Mouse (Mus musculus) left cerebral cortex, adult 8-10 months (tissue): ENCODE data around the gene Fat1. TPM values are rescaled to one million over a fixed set of nuclear protein-coding genes. Genes with fewer than 3 reads are reported as not detected.
A peak's percentile ranks its signal among the peaks of the same experiment; 100 is the strongest.

Source experiments
- DNase-seq, 2 experiments: peaks; one replicate each; pipeline ENCODE4 v3.0.0; 2022; ENCODE audit warnings: low spot score in 2 of 2
- total RNA-seq, 4 experiments: library from RNA; stranded (reverse); gene quantifications; 2 replicates each; pipeline ENCODE4 v1.2.4; 2022

Gene Fat1
- total RNA-seq, 4 experiments from 2014 or later = 27.9 to 40.8 (median 32.8) TPM

DNA sequence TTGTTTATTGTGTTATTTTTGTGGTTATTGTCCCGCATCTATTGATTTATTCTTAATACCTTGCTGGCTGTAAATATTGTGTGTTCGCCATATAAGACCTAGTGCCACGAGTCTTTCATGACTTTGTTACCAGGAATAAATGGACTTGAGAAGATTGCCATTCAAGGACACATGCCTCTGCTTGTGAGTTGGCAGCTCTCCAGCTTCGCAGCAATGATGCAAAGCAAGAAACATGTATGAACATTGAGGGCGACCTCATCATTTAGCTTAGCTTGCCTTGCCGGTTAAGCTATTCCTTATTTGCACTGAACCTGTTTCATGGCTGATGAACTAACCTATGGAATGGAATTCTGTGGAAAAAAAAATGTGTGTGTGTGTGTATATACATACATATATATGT lies 26.2 kb downstream of the Fat1 start:
- no peak for DNase-seq

- DNase-seq = no peak
Measured at GRCm38 (mm10) chr8:44962572-44963231, 27.5 kb downstream of the Fat1 start.

- no peak for DNase-seq
Measured at GRCm38 (mm10) chr8:44967521-44968039, 32.3 kb downstream of the Fat1 start.

- DNase-seq = no peak
Measured at GRCm38 (mm10) chr8:44970093-44970492, 34.8 kb downstream of the Fat1 start.

- DNase-seq = no peak
Measured at GRCm38 (mm10) chr8:44971346-44971745, 36.1 kb downstream of the Fat1 start.

- DNase-seq = no peak
Measured at GRCm38 (mm10) chr8:44971964-44972363, 36.7 kb downstream of the Fat1 start.

- no peak for DNase-seq
Measured at GRCm38 (mm10) chr8:44975113-44975512, 39.9 kb downstream of the Fat1 start.

- no peak for DNase-seq
Measured at GRCm38 (mm10) chr8:44975654-44976053, 40.4 kb downstream of the Fat1 start.

DNA sequence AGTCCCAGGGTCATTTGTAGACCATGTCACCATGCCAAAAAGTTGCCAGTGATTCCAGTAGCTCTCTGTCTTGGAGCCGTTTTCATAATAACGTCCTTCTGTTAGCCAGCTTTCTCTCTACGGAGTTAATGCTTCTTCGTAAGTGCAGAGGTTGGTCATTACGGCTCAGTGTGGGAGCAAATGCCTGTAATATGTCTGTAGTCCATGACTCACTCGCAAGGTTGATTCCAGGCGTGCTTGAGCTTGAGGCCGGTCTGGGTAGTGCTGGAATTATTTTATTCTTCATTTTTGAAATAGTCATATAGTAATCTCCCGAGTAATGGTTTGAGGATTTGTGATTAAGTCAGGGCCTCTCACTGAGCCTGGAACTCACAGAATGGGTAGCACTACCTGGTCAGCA lies 43.4 kb downstream of the Fat1 start:
- DNase-seq = no peak

DNA sequence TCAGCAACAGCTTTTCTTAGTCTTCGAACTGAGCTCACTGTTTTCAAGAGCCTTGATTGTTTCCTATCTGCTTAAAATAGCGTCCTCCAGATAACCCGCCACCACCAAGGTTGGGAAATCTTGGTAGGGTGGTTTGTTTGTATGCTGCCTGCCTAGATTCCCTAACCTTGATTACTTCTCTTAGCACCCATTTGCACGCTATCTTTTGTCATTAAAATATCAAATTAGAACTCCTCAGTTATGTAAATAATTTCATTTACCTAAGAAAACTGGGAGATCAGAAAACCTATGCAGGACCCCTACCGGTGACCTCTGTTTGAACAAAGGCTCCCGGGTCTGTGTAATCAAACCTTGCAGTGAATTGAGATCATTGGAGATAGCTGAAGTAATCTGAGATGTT lies 44.0 kb downstream of the Fat1 start:
- no peak for DNase-seq

DNA sequence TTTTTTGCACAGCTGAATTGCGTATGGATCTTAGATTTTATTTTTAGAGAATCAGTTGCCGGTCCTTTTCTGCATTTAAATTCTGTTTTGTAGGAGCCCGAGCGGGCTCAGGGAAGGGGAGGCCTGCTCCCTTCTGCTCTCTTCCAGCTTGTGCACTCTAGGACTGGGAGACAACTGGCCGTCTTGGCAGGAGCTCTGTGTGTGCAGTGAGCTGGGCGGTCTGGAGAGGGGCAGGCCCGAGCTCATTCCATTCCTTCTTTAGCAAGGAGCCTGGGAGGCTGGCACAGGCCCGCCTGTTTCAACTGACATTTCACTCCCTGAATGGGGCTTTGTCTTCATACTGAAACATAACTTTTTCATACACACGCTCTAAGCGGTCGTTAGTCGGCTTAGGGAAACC lies 44.8 kb downstream of the Fat1 start:
- peak in 1 of 2 experiments; percentile 44 for DNase-seq

DNA sequence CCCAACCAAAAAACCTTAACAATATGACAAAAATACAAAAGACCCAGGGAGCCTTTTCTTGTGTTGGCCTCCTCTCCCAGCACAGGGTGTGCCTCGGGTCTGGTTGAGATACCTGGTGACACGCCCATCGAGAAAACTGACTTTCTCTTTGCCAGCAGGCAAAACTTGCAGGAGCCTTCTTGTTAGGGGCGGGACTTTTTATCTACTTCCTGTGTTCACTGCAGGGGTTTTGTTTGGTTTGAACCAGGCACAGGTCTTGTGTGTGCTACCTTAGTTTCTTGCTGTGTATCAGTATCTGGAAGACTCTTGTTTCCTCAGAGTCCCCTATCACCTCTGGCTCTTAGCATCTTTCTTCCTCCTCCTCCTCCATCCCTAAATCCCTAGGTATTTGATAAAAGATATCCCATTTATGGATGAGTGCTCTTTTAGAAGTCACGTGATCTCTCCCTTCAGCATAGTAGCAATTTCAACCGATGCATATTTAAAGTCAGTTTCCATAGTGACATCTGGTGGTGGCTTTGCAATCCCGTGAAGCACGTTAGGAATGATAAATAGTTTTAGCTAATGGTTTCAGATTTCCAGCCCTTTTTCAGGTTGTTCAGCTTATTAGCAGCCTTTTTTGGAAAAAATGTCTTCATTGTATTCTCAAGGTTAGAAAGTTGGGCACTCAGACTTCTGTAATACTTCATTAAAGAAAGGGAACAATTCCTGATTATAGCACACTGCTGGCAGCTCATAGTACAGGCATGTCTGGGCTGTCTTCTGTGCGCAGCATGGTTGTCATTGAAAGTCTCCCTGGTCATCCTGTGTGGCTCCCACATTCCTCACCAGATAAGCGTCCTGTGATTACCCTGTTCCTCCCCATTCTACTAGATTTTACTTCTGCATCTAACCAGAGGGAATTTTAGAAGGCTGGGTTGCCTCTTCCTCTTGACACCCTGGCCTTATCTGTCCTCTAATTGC lies 50.4 kb downstream of the Fat1 start:
- DNase-seq = no peak

DNA sequence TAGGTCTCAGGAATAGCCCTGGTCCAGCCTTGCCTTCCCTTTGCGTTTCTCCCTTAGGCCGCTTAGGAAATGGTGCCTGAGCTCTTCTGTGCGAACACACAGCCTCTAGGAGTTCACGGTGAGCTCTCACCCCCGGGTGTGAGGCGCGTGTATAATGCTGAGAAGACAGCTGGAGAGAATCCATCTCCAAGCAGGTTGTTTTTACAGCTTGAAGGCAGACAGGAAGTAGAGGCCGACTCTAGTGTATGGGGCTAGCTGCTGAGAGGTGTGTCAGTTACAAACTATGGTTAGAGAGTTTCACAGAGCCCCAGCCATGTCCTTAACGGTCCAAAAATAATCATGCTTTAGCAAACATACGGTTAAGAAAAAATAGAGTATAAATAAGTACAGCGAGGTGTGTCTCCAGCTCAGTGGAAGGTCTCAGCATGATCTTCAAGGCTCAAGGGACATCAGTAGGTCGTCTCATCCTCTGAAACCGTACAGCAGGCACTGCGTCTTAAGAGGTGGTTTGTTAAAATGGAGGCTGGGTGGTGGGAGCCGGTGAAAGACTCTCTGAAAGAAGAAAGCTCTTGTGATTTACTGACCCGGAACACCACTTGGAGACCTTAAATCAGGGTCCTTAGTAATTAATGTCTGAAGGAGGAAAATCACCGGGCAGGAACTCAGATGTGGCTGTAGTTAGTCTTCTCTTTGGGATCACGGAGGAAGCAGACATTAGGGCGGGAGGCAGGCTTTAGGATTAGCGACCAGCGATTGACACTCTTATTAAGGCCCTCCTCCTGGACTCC lies 56.6 kb downstream of the Fat1 start:
- DNase-seq = no peak

GRCm38 (mm10) chr8:44992664-44993063 lies 57.4 kb downstream of the Fat1 start:
- DNase-seq = no peak

DNA sequence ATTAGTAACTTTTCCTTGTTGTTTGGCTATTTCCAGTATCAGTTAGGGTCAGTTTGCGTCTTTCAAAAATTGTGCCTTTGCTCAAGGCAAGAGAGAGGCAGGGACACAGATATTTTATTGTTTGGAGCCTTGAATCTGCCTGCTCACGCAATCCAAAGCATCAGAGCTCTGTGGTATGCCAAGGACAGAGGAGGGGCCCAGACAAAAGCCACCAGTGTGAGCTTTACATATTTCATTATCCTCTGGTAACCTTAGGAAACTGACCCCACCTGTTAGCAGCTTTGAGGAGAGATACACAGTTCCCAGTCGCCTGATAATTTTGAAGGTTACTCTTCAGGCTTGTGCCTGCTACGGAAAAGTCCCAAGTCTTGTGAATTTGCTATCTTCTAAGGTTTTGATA lies 58.1 kb downstream of the Fat1 start:
- DNase-seq = no peak

DNA sequence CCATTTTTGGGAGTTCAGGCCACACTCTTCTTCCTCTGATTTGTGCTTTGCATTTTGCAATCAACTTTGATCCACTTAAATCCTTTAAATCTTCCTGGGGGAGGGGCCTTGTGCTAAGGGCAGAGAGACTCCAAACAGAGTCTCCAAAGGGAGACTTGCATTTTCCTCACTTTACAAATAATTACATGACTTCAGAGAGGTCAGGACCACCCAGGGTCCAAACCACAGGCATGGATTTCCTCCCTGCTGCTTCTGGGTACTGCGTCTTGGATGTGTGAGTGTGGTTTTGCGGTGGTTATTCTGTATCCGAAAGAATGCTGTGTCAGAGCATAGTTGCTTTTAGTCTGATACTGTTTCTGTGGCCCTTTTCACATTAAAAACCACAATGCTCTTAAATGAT lies 61.2 kb downstream of the Fat1 start:
- no peak for DNase-seq

GRCm38 (mm10) chr8:44997321-44997720 lies 62.1 kb downstream of the Fat1 start:
- DNase-seq = no peak

GRCm38 (mm10) chr8:44997829-44998228 lies 62.6 kb downstream of the Fat1 start:
- DNase-seq = no peak

DNA sequence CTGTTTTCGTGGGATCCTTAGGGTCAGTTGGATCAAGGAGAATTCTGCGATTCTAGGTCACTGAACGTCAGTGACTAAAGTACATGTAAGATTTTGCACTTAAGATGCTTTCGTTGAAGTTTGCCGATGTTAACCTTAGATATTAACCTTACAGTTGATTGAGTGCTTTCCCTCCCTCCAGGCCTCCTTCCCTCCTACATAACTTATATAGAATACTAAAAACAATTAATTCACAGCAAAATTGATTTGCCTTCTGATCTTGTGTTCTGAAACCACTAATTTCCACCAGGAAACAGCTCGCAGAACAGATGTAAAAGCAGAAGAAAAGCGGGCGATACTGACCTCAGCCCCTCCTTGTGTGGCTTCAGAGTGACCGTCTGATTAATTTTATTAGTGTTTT lies 63.0 kb downstream of the Fat1 start:
- no peak for DNase-seq

DNA sequence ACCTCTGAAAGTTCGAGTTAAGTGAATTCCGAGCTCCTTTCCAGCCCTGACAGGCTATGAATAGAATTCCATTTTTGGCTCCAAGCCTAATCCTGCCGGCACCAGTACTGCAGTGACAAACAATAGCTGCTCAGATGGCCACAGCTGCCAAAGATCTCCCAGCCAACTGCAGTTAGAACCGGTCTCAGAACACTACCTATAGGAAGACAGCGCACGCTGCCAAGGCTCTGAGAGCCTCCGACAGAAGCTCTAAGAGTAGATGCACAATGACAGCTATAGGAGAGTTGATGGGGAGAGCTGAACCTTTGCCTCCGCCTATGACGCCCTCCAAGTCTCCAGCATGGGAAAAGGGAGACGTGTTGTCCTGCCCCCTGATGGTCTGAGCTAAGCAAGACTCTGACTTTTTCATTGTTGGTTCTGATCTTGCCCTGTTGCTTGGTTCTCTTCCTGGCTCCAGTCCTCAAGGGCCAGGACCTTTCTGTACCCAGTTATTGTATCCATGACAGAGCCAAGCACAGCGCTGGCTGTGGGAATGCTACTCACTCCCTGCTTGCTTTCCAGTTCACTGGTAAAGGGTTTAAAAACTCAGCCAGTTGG lies 63.5 kb downstream of the Fat1 start:
- peak; percentile 22 to 59 for DNase-seq

- DNase-seq = no peak
Measured at GRCm38 (mm10) chr8:45001577-45002197, 66.4 kb downstream of the Fat1 start.
